Mouse (Mus musculus) neural tube, embryonic 13.5 days (tissue): ENCODE measurements around the gene Gpn2. TPM values are rescaled to one million over a fixed set of nuclear protein-coding genes. Genes with fewer than 3 reads are reported as not detected.

Source experiments
- ATAC-seq: fragments of 200-750 bp; cut with Nextera tagmentation; 2 replicates; pipeline ENCODE4 v1.8.0; 2017; ENCODE audit warnings: low read depth, mild to moderate bottlenecking, moderate TSS enrichment, moderate library complexity
- H3K27ac ChIP-seq: fragments of 300-500 bp; sonication (generic); replicated peaks from 2 replicates; pipeline ENCODE4 v1.5.1; 2015; ENCODE audit warnings: moderate library complexity, mild to moderate bottlenecking, inconsistent platforms
- H3K27me3 ChIP-seq: fragments of 300-500 bp; sonication (generic); 2 replicates; pipeline ENCODE4 v1.6.1; 2015; ENCODE audit warnings: mild to moderate bottlenecking, inconsistent platforms
- H3K36me3 ChIP-seq: fragments of 300-500 bp; sonication (generic); 2 replicates; pipeline ENCODE4 v1.6.1; 2015; ENCODE audit warnings: mild to moderate bottlenecking, inconsistent platforms
- H3K4me1 ChIP-seq: fragments of 300-500 bp; sonication (generic); replicated peaks from 2 replicates; pipeline ENCODE4 v1.6.1; 2015; ENCODE audit warnings: inconsistent platforms
- H3K4me2 ChIP-seq: fragments of 300-500 bp; sonication (generic); 2 replicates; pipeline ENCODE4 v1.6.1; 2015; ENCODE audit warnings: inconsistent platforms, mild to moderate bottlenecking, moderate library complexity
- H3K4me3 ChIP-seq: fragments of 300-500 bp; sonication (generic); 2 replicates; pipeline ENCODE4 v1.5.1; 2015; ENCODE audit warnings: mild to moderate bottlenecking, inconsistent platforms
- H3K9ac ChIP-seq: fragments of 300-500 bp; sonication (generic); 2 replicates; pipeline ENCODE4 v1.6.1; 2015; ENCODE audit warnings: moderate library complexity, mild to moderate bottlenecking, inconsistent platforms
- H3K9me3 ChIP-seq: fragments of 300-500 bp; sonication (generic); 2 replicates; pipeline ENCODE4 v1.6.1; 2016; ENCODE audit warnings: inconsistent platforms
- WGBS: fragments of 180-500 bp; shearing (Covaris S2); methylation state at CpG from one replicate; pipeline ENCODE4 v1.1.7; 2015; 5-methylcytosine and 5-hydroxymethylcytosine counted together
- polyA plus RNA-seq: library from polyadenylated mRNA; unstranded; fragments of >200 nt; fragmentation: Nextera tagmentation; extraction: Ambion mirVana; gene quantifications from 2 replicates; pipeline ENCODE4 v1.2.1, GENCODE M21; 2015

Gene Gpn2
- polyA plus RNA-seq, 1 experiment from 2014 or later = 17.7 TPM

DNA sequence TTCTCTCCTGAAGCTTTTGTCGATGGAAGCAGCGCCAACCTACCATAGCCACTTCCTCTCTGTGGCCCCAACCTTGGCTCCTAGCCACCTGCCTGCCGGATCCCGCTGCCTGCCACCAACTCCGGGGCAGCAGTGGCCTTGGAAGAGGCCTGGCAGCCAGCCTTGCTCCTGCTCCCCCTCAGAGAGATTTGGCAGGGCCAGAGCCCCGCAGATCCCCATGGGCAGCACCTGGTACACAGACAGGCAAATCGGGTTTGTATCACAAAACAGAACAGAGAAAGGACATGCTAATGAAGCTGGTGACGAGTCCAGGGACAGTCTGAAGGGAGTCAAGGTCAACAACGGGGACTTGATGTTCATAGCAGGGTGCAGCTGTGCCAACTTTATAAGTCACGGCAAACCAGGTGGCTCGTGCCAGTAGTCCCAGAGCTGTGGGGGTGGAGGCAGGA lies 21.0 kb upstream of the Gpn2 start:
- WGBS = 76% methylated on average over 11 of the region's 11 CpGs
- Histone ChIP-seq H3K4me3 (no peak overlapping the region), H3K27ac (no peak overlapping the region), H3K4me2 (no peak overlapping the region), H3K9ac (no peak overlapping the region), H3K36me3 (no peaks in the 10 kb centered on the region), H3K4me1 (no peaks in the 10 kb centered on the region), H3K27me3 (no peaks in the 10 kb centered on the region), H3K9me3 (no peaks in the 10 kb centered on the region)
- ATAC-seq = no peak

DNA sequence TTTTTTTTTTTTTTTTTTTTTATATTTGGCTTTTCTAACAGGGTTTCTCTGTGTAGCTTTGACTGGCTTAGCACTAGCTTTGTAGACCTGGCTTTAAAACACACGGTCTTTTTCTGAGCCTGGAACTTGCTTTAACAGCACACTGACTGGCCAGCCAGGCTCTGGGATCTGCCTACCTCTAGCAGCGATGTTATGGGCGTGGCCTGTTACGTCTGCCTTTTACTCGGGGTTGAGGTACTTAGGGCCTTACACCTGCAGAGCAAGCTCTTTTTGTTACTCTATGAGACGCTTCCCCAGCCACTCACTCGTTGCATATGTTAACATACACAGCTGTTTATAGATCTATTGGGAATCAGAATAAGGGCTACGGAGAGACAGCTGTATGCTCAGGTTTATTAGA lies 16.9 kb upstream of the Gpn2 start:
- no peak for ATAC-seq
- 27% methylated on average over 8 of the region's 8 CpGs for WGBS

DNA sequence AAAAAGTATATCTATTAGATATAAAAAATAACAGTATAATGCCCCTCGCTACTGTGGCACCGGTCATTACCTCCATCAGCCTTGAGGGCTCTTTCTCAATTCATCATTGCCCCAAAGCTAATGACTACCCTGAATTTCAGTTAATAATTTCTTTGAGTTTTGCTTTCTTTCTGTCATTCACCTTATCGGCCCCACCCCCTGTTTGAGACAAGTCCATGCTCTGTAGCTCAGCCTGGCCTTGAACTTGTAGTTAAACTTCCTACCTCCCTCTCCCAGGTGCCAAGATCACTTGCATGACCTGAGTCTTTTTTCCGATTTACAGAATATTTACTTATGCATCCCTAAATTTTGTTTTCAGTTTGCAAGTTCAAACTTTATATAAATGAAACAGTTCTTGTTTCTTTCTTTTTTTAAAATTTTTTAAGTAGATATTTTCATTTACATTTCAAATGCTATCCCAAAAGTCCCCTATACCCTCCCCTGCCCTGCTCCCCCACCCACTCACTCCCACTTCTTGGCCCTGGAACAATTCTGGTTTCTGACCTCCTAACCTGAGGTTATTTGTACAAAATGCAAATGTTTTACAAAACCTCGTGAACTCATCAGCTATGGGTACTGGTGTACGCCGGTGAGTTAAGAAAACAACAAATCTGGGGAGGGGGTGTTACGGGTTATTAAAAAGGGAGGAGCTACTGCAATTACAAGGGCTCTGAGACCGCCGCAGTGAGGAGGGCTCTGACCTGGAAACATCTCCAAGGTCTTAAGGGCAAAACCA lies 14.7 kb upstream of the Gpn2 start:
- 76% methylated on average over 10 of the region's 10 CpGs for WGBS
- Histone ChIP-seq H3K9ac (no peak overlapping the region), H3K27ac (no peak overlapping the region), H3K27me3 (no peaks in the 10 kb centered on the region), H3K9me3 (no peaks in the 10 kb centered on the region), H3K36me3 (no peaks in the 10 kb centered on the region), H3K4me2 (no peak overlapping the region), H3K4me3 (no peak overlapping the region), H3K4me1 (no peaks in the 10 kb centered on the region)
- no peak for ATAC-seq

More for the DNA sequence above, 16.9 kb upstream of the Gpn2 start:
- Histone ChIP-seq H3K27ac (no peak overlapping the region), H3K27me3 (no peaks in the 10 kb centered on the region), H3K4me1 (no peaks in the 10 kb centered on the region), H3K36me3 (no peaks in the 10 kb centered on the region), H3K4me3 (no peak overlapping the region), H3K4me2 (no peak overlapping the region), H3K9me3 (no peaks in the 10 kb centered on the region), H3K9ac (no peak overlapping the region)

DNA sequence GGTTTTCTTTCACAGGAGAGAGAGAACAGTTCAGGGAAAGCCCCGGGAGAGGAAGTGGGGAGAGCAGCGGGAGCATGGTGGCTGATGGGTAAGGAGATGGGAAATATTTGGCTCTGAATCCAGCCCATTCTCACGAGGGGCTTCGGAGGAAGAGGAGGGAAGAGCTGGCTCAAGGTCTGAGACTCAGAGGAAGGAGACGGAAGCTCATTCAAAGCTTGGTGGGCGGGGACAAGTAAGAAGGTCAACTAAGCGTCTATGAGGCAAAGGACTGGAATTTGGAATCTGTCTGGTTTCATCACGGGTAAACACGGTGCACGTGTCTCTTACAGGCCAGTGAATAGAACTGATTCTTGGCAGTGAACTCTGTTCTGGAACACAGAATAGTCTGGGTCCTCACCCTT lies 14.1 kb upstream of the Gpn2 start:
- H3K4me1 ChIP-seq = peaks cover 3% of the 10 kb centered on the region
- WGBS = 59% methylated on average over 10 of the region's 10 CpGs

DNA sequence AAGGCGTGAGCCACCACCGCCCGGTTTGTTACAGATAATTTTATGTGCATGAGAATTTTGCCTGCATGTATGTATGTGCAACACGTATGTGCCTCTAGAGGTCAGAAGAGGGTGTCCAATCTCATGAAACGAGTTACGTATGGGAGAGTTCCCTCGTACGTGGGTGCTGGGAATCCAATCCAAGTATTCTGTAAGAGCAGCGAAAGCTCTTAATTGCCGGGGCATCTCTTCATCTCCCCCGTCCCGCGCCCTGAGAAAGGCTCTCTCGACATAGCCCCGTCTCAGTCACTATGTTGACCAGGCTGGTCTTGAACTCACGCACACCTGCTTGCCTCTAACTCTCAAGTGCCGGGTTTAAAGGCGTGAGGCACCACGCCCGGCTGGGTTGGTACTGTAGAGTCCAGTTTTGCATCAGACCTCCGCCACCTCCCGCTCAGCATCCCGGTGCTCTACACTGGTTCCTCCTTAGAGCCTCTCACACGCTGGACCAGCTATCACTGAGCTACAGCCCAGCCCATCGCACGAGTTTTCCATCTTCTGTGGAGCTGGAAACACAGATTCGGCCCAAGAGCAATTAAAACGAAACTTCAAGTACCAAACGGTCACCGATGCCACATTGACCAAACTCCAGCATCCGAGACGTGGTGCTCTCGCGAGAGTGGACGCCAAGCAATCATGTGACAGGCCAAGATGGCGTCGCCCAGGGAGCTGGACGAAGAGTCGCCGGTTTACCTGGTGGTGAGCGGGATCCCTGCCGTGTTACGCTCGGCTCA lies 9.9 kb upstream of the Gpn2 start, which contains the start of gene Gpatch3:
Gene Gpatch3 (plus strand): TSS at position 676 of the 773 bp plus-strand sequence.
- WGBS = 6% methylated on average over 44 of the region's 44 CpGs
- Histone ChIP-seq H3K4me1 (peaks cover 12% of the 10 kb centered on the region), H3K27me3 (no peaks in the 10 kb centered on the region), H3K4me3 (peak within 1 kb of the TSS; percentile 96), H3K4me2 (peak within 1 kb of the TSS; percentile 89), H3K9ac (peak within 1 kb of the TSS; percentile 92), H3K9me3 (no peaks in the 10 kb centered on the region), H3K27ac (peak within 1 kb of the TSS; percentile 85), H3K36me3 (peaks cover 16% of the 10 kb centered on the region)
- ATAC-seq = peak; percentile 90

More for the DNA sequence above, 14.1 kb upstream of the Gpn2 start:
- Histone ChIP-seq H3K9me3 (no peaks in the 10 kb centered on the region), H3K4me2 (no peak overlapping the region), H3K4me3 (no peak overlapping the region), H3K9ac (no peak overlapping the region), H3K27me3 (no peaks in the 10 kb centered on the region), H3K36me3 (no peaks in the 10 kb centered on the region), H3K27ac (no peak overlapping the region)
- ATAC-seq = no peak

DNA sequence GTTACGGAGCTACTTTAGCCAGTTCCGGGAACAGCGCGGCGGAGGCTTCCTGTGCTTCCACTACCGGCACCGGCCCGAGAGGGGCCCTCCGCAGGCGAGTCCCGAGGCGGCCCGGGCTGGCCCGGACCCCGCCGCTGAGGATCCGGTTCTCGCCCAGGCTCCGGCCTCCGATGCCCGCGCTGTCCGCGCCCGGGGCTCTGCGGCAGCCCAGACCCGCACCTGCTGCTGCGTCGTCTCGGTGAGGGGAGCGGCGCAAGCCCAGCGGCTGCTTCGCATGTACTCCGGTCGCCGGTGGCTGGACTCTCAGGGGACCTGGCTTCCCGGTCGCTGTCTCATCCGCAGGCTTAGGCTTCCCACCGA lies 9.3 kb upstream of the Gpn2 start:
- Histone ChIP-seq H3K4me2 (peak overlapping the region; percentile 89), H3K4me3 (peak overlapping the region; percentile 96), H3K27me3 (no peaks in the 10 kb centered on the region), H3K27ac (peak overlapping the region; percentile 85), H3K36me3 (peaks cover 22% of the 10 kb centered on the region), H3K4me1 (peaks cover 12% of the 10 kb centered on the region), H3K9me3 (no peaks in the 10 kb centered on the region), H3K9ac (peak overlapping the region; percentile 92)
- peak; percentile 71 for ATAC-seq
- under 1% methylated on average over 41 of the region's 41 CpGs for WGBS

DNA sequence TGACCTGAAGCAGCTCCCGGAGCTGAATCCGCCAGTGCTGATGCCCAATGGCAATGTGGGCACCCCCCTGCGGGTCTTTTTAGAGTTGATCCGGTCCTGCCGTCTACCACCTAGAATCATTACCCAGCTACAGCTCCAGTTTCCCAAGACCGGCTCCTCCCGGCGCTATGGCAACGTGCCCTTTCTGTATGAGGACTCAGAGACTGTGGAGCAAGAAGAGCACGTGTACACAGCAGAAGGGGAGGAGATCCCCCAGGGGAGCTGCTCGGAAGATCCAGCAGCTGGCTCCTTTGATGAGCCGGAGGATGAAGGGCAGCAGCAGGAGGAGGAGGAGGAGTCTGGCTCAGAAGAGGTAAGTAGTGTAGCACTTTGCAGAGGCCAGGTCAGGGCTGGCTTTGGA lies 6.2 kb upstream of the Gpn2 start:
- no peak overlapping the region for H3K4me2 ChIP-seq
- H3K4me1 ChIP-seq = peaks cover 12% of the 10 kb centered on the region
- no peak overlapping the region for H3K27ac ChIP-seq
- peaks cover 51% of the 10 kb centered on the region for H3K36me3 ChIP-seq
- H3K9ac ChIP-seq = no peak overlapping the region
- no peak for ATAC-seq
- H3K27me3 ChIP-seq = no peaks in the 10 kb centered on the region
- 66% methylated on average over 12 of the region's 12 CpGs for WGBS
- H3K4me3 ChIP-seq = no peak overlapping the region
- no peaks in the 10 kb centered on the region for H3K9me3 ChIP-seq

DNA sequence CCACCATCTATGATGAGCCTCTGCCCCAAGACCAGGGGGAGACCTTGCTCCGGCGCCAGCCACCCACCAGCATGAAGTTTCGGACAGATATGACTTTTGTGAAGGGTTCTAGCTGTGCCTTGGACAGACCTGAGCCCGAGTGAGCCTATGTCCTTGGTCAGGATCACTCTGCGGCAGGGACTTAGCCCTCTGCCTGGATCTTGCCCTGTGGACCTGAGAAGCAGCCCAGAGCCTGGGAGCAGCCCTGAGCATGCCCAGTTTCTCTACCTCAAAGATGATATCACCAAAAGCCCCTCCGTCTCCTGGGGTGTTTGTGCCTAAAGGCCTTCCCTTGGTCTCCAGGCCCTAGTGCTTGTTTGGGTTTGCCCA lies 488 bp upstream of the Gpn2 start:
- peak; percentile 21; the same call in 1 of the 2 replicates for ATAC-seq
- Histone ChIP-seq H3K27ac (peak overlapping the region; percentile 86), H3K9me3 (no peaks in the 10 kb centered on the region), H3K4me1 (peaks cover 18% of the 10 kb centered on the region), H3K4me2 (peak overlapping the region; percentile 100), H3K36me3 (peaks cover 71% of the 10 kb centered on the region), H3K27me3 (no peaks in the 10 kb centered on the region), H3K9ac (peak overlapping the region; percentile 93), H3K4me3 (peak overlapping the region; percentile 95)
- 60% methylated on average over 6 of the region's 6 CpGs for WGBS

DNA sequence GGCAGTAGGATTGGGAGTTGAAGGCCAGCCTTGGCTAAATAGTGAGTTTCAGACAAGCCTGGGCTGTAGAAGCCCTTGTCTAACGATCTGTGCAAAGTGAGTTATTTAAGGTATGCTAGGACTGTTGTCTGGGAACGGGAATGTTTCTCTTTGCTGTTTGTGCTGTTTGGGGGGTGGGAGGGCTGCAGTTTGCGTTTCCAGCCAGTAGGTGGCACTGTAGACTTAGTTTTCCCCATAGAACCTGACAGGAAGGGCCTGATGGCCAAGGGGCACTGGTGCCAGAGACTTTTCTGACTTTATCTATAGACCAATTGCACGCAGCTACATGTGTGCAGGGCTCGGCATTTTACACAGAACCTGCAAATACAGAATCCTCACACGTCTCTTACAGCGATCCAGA lies 8.4 kb downstream of the Gpn2 start:
- Histone ChIP-seq H3K36me3 (peaks cover 46% of the 10 kb centered on the region), H3K4me3 (no peak overlapping the region), H3K27ac (no peak overlapping the region), H3K27me3 (peaks cover 6% of the 10 kb centered on the region; the same call in 1 of the 2 replicates), H3K9me3 (no peaks in the 10 kb centered on the region), H3K9ac (no peak overlapping the region), H3K4me1 (no peaks in the 10 kb centered on the region), H3K4me2 (no peak overlapping the region)
- peak; percentile 53; the same call in 1 of the 2 replicates for ATAC-seq
- 33% methylated on average over 7 of the region's 7 CpGs for WGBS

DNA sequence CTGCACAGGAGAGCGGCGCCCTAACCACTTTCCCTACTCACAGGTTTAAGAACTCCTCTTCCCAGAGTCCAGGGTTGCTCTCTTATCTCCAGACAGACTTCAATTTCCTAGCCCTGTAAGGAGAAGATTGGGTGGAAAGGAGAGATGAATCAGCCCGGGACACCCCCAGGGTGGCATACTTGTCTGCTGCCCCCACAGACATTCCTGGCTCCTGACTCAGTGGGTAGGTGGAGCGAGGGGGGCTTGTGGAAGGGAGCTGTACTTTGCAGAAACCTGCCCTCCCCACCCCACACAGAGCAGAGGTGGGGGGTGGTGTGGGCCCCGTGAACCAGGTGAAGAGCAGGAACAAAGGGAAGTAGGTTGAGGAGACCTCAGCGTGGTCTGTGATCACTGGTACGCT lies 11.4 kb downstream of the Gpn2 start:
- ATAC-seq = no peak
- peaks cover 16% of the 10 kb centered on the region for H3K36me3 ChIP-seq
- no peak overlapping the region for H3K27ac ChIP-seq
- no peak overlapping the region for H3K4me2 ChIP-seq
- peaks cover 13% of the 10 kb centered on the region for H3K4me1 ChIP-seq
- WGBS = 77% methylated on average over 7 of the region's 7 CpGs
- H3K9ac ChIP-seq = no peak overlapping the region
- H3K9me3 ChIP-seq = no peaks in the 10 kb centered on the region
- peaks cover 35% of the 10 kb centered on the region for H3K27me3 ChIP-seq
- no peak overlapping the region for H3K4me3 ChIP-seq

DNA sequence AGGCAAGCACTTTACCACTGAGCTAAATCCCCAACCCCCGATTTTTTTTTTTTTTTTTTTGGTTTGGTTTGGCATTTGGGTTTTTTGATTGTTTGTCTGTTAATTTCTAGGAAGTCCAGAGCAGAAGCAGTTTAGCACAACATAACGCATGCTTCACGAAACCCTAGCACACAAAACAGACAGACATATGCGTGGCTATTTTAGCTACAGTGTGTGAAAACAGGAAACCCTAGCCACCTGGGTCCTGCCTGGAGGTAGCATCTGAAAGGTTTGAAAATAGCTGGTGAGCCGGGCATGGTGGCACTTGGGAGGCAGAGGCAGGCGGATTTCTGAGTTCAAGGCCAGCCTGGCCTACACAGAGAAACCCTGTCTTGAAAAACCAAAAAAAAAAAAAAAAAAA lies 11.9 kb downstream of the Gpn2 start:
- Histone ChIP-seq H3K36me3 (peaks cover 11% of the 10 kb centered on the region), H3K9me3 (no peaks in the 10 kb centered on the region), H3K27ac (no peak overlapping the region), H3K4me3 (no peak overlapping the region), H3K4me2 (no peak overlapping the region), H3K9ac (no peak overlapping the region), H3K27me3 (peaks cover 40% of the 10 kb centered on the region), H3K4me1 (peaks cover 13% of the 10 kb centered on the region)
- no peak for ATAC-seq
- 86% methylated on average over 6 of the region's 6 CpGs for WGBS

DNA sequence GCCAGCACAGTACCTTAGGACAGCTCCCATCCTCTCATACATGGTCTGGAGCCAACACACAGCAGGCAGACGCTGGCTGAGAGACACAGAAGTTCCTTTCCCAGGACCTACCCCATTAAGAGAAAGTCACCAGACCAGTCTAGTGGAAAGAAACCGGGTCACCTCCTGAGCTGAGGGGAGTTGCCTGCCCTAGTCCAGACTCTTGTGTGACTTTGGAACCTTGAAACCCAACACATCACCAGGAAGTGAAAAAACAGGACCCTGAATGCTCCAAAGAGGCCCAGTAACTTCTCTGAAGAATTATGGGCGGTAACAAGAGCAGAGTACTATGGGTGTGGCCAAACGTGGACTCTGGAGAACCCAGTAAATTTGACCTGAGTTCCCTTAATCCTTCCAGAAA lies 14.5 kb downstream of the Gpn2 start:
- Histone ChIP-seq H3K4me3 (no peak overlapping the region), H3K27me3 (peaks cover 65% of the 10 kb centered on the region), H3K4me2 (no peak overlapping the region), H3K36me3 (peaks cover 6% of the 10 kb centered on the region; the same call in 1 of the 2 replicates), H3K9me3 (no peaks in the 10 kb centered on the region), H3K27ac (no peak overlapping the region), H3K4me1 (peaks cover 18% of the 10 kb centered on the region), H3K9ac (no peak overlapping the region)
- ATAC-seq = no peak
- 54% methylated on average over 4 of the region's 4 CpGs for WGBS
